Mouse (Mus musculus): ENCODE results near the gene Hnrnpk. TPM values are rescaled to one million over a fixed set of nuclear protein-coding genes. Genes with fewer than 3 reads are reported as not detected.
A peak's percentile ranks its signal among the peaks of the same experiment; 100 is the strongest.
"Not testable (repeated sequence)": the region's sequence is repeated elsewhere in the genome, so short reads cannot be mapped to it uniquely, and the experiment has no call there.

The Hnrnpk gene
- total RNA-seq, 2 experiments from 2014 or later, result 576 to 584 TPM

GRCm38 (mm10) chr13:58394392-58394791, 8.8 kb downstream of the Hnrnpk start:
- intact Hi-C loops (cut with DNase I); DNase-seq (ENCODE audit: low spot score in 2 of 2): not testable (repeated sequence)

- intact Hi-C loops (cut with DNase I), result loop anchor here (2.0 to 10.0 kb wide), 3 partner anchors 153 to 375 kb away; no protein-coding TSS in a partner anchor
Observed at GRCm38 (mm10) chr13:58389324-58389951, 13.7 kb downstream of the Hnrnpk start.

GRCm38 (mm10) chr13:58388379-58388778, 14.8 kb downstream of the Hnrnpk start:
- no peak for DNase-seq (ENCODE audit: low spot score in 2 of 2)
- intact Hi-C loops (cut with DNase I), result loop anchor here (2.0 to 10.0 kb wide), 3 partner anchors 154 to 374 kb away; no protein-coding TSS in a partner anchor

More at GRCm38 (mm10) chr13:58389324-58389951, 13.7 kb downstream of the Hnrnpk start:
- no peak for DNase-seq (ENCODE audit: low spot score in 2 of 2)

- peak; percentile 38 to 63 for DNase-seq (ENCODE audit: low spot score in 2 of 2)
- intact Hi-C loops (cut with DNase I), result loop anchor here (2.0 to 10.0 kb wide), 4 partner anchors 99 to 373 kb away; no protein-coding TSS in a partner anchor
Observed at GRCm38 (mm10) chr13:58387948-58388347, 15.2 kb downstream of the Hnrnpk start.

- intact Hi-C loops (cut with DNase I), result loop anchor here (5.0 to 10.0 kb wide), 2 partner anchors 157 to 371 kb away; no protein-coding TSS in a partner anchor
- DNase-seq (ENCODE audit: low spot score in 2 of 2), result no peak
Observed at GRCm38 (mm10) chr13:58385547-58385920, 17.6 kb downstream of the Hnrnpk start.

- intact Hi-C loops (cut with DNase I), result loop anchor here (5.0 to 10.0 kb wide), 2 partner anchors 157 to 370 kb away; no protein-coding TSS in a partner anchor
- DNase-seq (ENCODE audit: low spot score in 2 of 2), result peak; percentile 52 to 55
Observed at GRCm38 (mm10) chr13:58384779-58385546, 18.2 kb downstream of the Hnrnpk start, which contains the start of gene 2210016F16Rik. 2210016F16Rik (minus strand) TSS chr13:58385225.

GRCm38 (mm10) chr13:58384371-58384770, 18.8 kb downstream of the Hnrnpk start:
- DNase-seq (ENCODE audit: low spot score in 2 of 2), result no peak
- intact Hi-C loops (cut with DNase I), result loop anchor here (10.0 kb wide), 1 partner anchor 370 kb away; no protein-coding TSS in a partner anchor

- intact Hi-C loops (cut with DNase I), result no loop called here
- DNase-seq (ENCODE audit: low spot score in 2 of 2), result no peak
Observed at GRCm38 (mm10) chr13:58373153-58373470, 30.0 kb downstream of the Hnrnpk start.

- intact Hi-C loops (cut with DNase I), result no loop called here
- DNase-seq (ENCODE audit: low spot score in 2 of 2), result no peak
Observed at GRCm38 (mm10) chr13:58372278-58373152, 30.6 kb downstream of the Hnrnpk start.

- no peak for DNase-seq (ENCODE audit: low spot score in 2 of 2)
- intact Hi-C loops (cut with DNase I), result no loop called here
Observed at GRCm38 (mm10) chr13:58368835-58369234, 34.3 kb downstream of the Hnrnpk start.

GRCm38 (mm10) chr13:58367641-58368040, 35.5 kb downstream of the Hnrnpk start:
- no peak for DNase-seq (ENCODE audit: low spot score in 2 of 2)
- intact Hi-C loops (cut with DNase I), result no loop called here

- intact Hi-C loops (cut with DNase I), result no loop called here
- DNase-seq (ENCODE audit: low spot score in 2 of 2), result no peak
Observed at GRCm38 (mm10) chr13:58366373-58366772, 36.8 kb downstream of the Hnrnpk start.

- intact Hi-C loops (cut with DNase I); DNase-seq (ENCODE audit: low spot score in 2 of 2): not testable (repeated sequence)
Observed at GRCm38 (mm10) chr13:58365179-58365578, 38.0 kb downstream of the Hnrnpk start.

GRCm38 (mm10) chr13:58364353-58365175, 38.6 kb downstream of the Hnrnpk start:
- DNase-seq (ENCODE audit: low spot score in 2 of 2), result no peak
- intact Hi-C loops (cut with DNase I), result no loop called here

- no peak for DNase-seq (ENCODE audit: low spot score in 2 of 2)
Observed at GRCm38 (mm10) chr13:58359304-58359653, 43.9 kb downstream of the Hnrnpk start.

GRCm38 (mm10) chr13:58358629-58359303, 44.4 kb downstream of the Hnrnpk start, which contains the start of gene Kif27:
Kif27 (minus strand) TSS chr13:58359122.
- intact Hi-C loops (cut with DNase I), result no loop called here
- DNase-seq (ENCODE audit: low spot score in 2 of 2), result peak; percentile 46 to 49

More at GRCm38 (mm10) chr13:58359304-58359653, 43.9 kb downstream of the Hnrnpk start:
- intact Hi-C loops (cut with DNase I), result no loop called here

GRCm38 (mm10) chr13:58352996-58353395, 50.1 kb downstream of the Hnrnpk start:
- intact Hi-C loops (cut with DNase I), result no loop called here
- DNase-seq (ENCODE audit: low spot score in 2 of 2), result no peak

- intact Hi-C loops (cut with DNase I), result no loop called here
- DNase-seq (ENCODE audit: low spot score in 2 of 2), result no peak
Observed at GRCm38 (mm10) chr13:58350606-58351005, 52.5 kb downstream of the Hnrnpk start.
